Mouse (Mus musculus): ENCODE measurements around the gene Mttp. TPM values are rescaled to one million over a fixed set of nuclear protein-coding genes. Genes with fewer than 3 reads are reported as not detected.

The Mttp gene
- total and polyA plus RNA-seq, 2 experiments from 2014 or later = 4.5 to 6.6 TPM

GRCm38 (mm10) chr3:138121461-138121860 is 23.3 kb downstream of the Mttp start:
- Histone ChIP-seq H3K27me3 (ENCODE audit: insufficient read depth, low read length) (no peaks in the 10 kb centered on the region), H3K9me3 (ENCODE audit: low read length) (no peaks in the 10 kb centered on the region), H3K4me1 (ENCODE audit: insufficient read depth, low read length) (no peaks in the 10 kb centered on the region), H3K36me3 (ENCODE audit: insufficient read depth, low read length) (no peaks in the 10 kb centered on the region), H3K9ac (replicated peaks; ENCODE audit: low read length) (no peak overlapping the region), H3K4me3 (ENCODE audit: low read length) (no peak overlapping the region), H3K27ac (no peak overlapping the region), H3K4me2 (ENCODE audit: low read depth, low read length) (no peak overlapping the region)
- DNase-seq (ENCODE audit: low spot score) (no peak), ATAC-seq (no peak)
- 97% methylated on average over 2 of the region's 2 CpGs for WGBS
- no peak for TF ChIP-seq CTCF (IDR thresholded peaks at IDR 0.05; ENCODE audit: low read depth)

GRCm38 (mm10) chr3:138119444-138120105 is 25.2 kb downstream of the Mttp start:
- ATAC-seq = no peak
- H3K9ac ChIP-seq (replicated peaks; ENCODE audit: low read length) = no peak overlapping the region
- no peak overlapping the region for H3K27ac ChIP-seq
- no peak overlapping the region for H3K4me2 ChIP-seq (ENCODE audit: low read depth, low read length)
- TF ChIP-seq CTCF (IDR thresholded peaks at IDR 0.05; ENCODE audit: low read depth) = no peak
- no peaks in the 10 kb centered on the region for H3K9me3 ChIP-seq (ENCODE audit: low read length)
- no peak overlapping the region for H3K4me3 ChIP-seq (ENCODE audit: low read length)
- no peaks in the 10 kb centered on the region for H3K4me1 ChIP-seq (ENCODE audit: insufficient read depth, low read length)
- WGBS = 92% methylated on average over 16 of the region's 16 CpGs
- no peaks in the 10 kb centered on the region for H3K36me3 ChIP-seq (ENCODE audit: insufficient read depth, low read length)
- DNase-seq (ENCODE audit: low spot score) = no peak
- H3K27me3 ChIP-seq (ENCODE audit: insufficient read depth, low read length) = no peaks in the 10 kb centered on the region

GRCm38 (mm10) chr3:138118831-138119230 is 25.9 kb downstream of the Mttp start:
- H3K4me1 ChIP-seq (ENCODE audit: insufficient read depth, low read length) = no peaks in the 10 kb centered on the region
- DNase-seq (ENCODE audit: low spot score) = no peak
- H3K4me2 ChIP-seq (ENCODE audit: low read depth, low read length) = no peak overlapping the region
- whole genome bisulfite sequencing = 69% methylated on average over 14 of the region's 14 CpGs
- no peaks in the 10 kb centered on the region for H3K9me3 ChIP-seq (ENCODE audit: low read length)
- no peaks in the 10 kb centered on the region for H3K36me3 ChIP-seq (ENCODE audit: insufficient read depth, low read length)
- H3K27ac ChIP-seq = no peak overlapping the region
- H3K4me3 ChIP-seq (ENCODE audit: low read length) = no peak overlapping the region
- no peak for ATAC-seq
- no peak for TF ChIP-seq CTCF (IDR thresholded peaks at IDR 0.05; ENCODE audit: low read depth)
- H3K27me3 ChIP-seq (ENCODE audit: insufficient read depth, low read length) = no peaks in the 10 kb centered on the region
- H3K9ac ChIP-seq (replicated peaks; ENCODE audit: low read length) = no peak overlapping the region

- Histone ChIP-seq H3K36me3 (ENCODE audit: insufficient read depth, low read length) (no peaks in the 10 kb centered on the region), H3K9ac (replicated peaks; ENCODE audit: low read length) (no peak overlapping the region), H3K27me3 (ENCODE audit: insufficient read depth, low read length) (no peaks in the 10 kb centered on the region), H3K4me3 (ENCODE audit: low read length) (no peak overlapping the region), H3K4me1 (ENCODE audit: insufficient read depth, low read length) (no peaks in the 10 kb centered on the region), H3K4me2 (ENCODE audit: low read depth, low read length) (no peak overlapping the region), H3K9me3 (ENCODE audit: low read length) (no peaks in the 10 kb centered on the region), H3K27ac (no peak overlapping the region)
- ATAC-seq = no peak
- DNase-seq (ENCODE audit: low spot score) = no peak
- 82% methylated on average over 6 of the region's 6 CpGs for WGBS
- TF ChIP-seq CTCF (IDR thresholded peaks at IDR 0.05; ENCODE audit: low read depth) = no peak
Measured at GRCm38 (mm10) chr3:138118392-138118791, 26.4 kb downstream of the Mttp start.

GRCm38 (mm10) chr3:138116871-138117270 is 27.9 kb downstream of the Mttp start:
- H3K4me1 ChIP-seq (ENCODE audit: insufficient read depth, low read length) = no peaks in the 10 kb centered on the region
- H3K36me3 ChIP-seq (ENCODE audit: insufficient read depth, low read length) = no peaks in the 10 kb centered on the region
- no peak overlapping the region for H3K27ac ChIP-seq
- H3K4me2 ChIP-seq (ENCODE audit: low read depth, low read length) = no peak overlapping the region
- DNase-seq (ENCODE audit: low spot score) (no peak), ATAC-seq (no peak)
- no peak overlapping the region for H3K9ac ChIP-seq (replicated peaks; ENCODE audit: low read length)
- no peaks in the 10 kb centered on the region for H3K9me3 ChIP-seq (ENCODE audit: low read length)
- H3K4me3 ChIP-seq (ENCODE audit: low read length) = no peak overlapping the region
- no peaks in the 10 kb centered on the region for H3K27me3 ChIP-seq (ENCODE audit: insufficient read depth, low read length)
- 92% methylated on average over 4 of the region's 4 CpGs for WGBS
- no peak for TF ChIP-seq CTCF (IDR thresholded peaks at IDR 0.05; ENCODE audit: low read depth)

- no peak overlapping the region for H3K27ac ChIP-seq
- ATAC-seq (no peak), DNase-seq (ENCODE audit: low spot score) (no peak)
- no peak overlapping the region for H3K9ac ChIP-seq (replicated peaks; ENCODE audit: low read length)
- 82% methylated on average over 17 of the region's 17 CpGs for WGBS
- no peak overlapping the region for H3K4me2 ChIP-seq (ENCODE audit: low read depth, low read length)
- no peaks in the 10 kb centered on the region for H3K36me3 ChIP-seq (ENCODE audit: insufficient read depth, low read length)
- no peak overlapping the region for H3K4me3 ChIP-seq (ENCODE audit: low read length)
- no peaks in the 10 kb centered on the region for H3K27me3 ChIP-seq (ENCODE audit: insufficient read depth, low read length)
- H3K9me3 ChIP-seq (ENCODE audit: low read length) = no peaks in the 10 kb centered on the region
- TF ChIP-seq CTCF (IDR thresholded peaks at IDR 0.05; ENCODE audit: low read depth) = no peak
- no peaks in the 10 kb centered on the region for H3K4me1 ChIP-seq (ENCODE audit: insufficient read depth, low read length)
Measured at GRCm38 (mm10) chr3:138114106-138114505, 30.7 kb downstream of the Mttp start.

GRCm38 (mm10) chr3:138110910-138111782 is 33.6 kb downstream of the Mttp start:
- DNase-seq (ENCODE audit: low spot score) (no peak), ATAC-seq (no peak)
- Histone ChIP-seq H3K4me3 (ENCODE audit: low read length) (no peak overlapping the region), H3K27me3 (ENCODE audit: insufficient read depth, low read length) (no peaks in the 10 kb centered on the region), H3K36me3 (ENCODE audit: insufficient read depth, low read length) (no peaks in the 10 kb centered on the region), H3K4me2 (ENCODE audit: low read depth, low read length) (no peak overlapping the region), H3K9ac (replicated peaks; ENCODE audit: low read length) (no peak overlapping the region), H3K9me3 (ENCODE audit: low read length) (no peaks in the 10 kb centered on the region), H3K27ac (no peak overlapping the region), H3K4me1 (ENCODE audit: insufficient read depth, low read length) (no peaks in the 10 kb centered on the region)
- no peak for TF ChIP-seq CTCF (IDR thresholded peaks at IDR 0.05; ENCODE audit: low read depth)
- 93% methylated on average over 19 of the region's 19 CpGs for WGBS

Measured in hindbrain, postnatal 0 days (tissue).